Mouse (Mus musculus) G1E (cell line): ENCODE measurements at regions not wholly inside any gene's neighbourhood (a gene's known extent, or its start where the extent isn't known, plus 50 kb on each side); places are given as distances from the start of the nearest gene placed in this dataset.

ENCODE experiments used
- CTCF ChIP-seq: IDR thresholded peaks from 2 replicates; pipeline ENCODE4 v1.5.1; 2012; ENCODE audit warnings: low read depth, low read length, inconsistent platforms, mixed read lengths
- GATA1 ChIP-seq: IDR thresholded peaks from 2 replicates; pipeline ENCODE4 v1.6.1; 2012; ENCODE audit warnings: borderline replicate concordance, low read length, inconsistent platforms, mixed read lengths
- POLR2AphosphoS5 ChIP-seq: IDR thresholded peaks from 2 replicates; pipeline ENCODE4 v1.6.1; 2012; ENCODE audit warnings: low read depth, low read length, inconsistent platforms; ENCODE audit not compliant: insufficient replicate concordance

GRCm38 (mm10) chr13:51280388-51280753, 109.5 kb downstream of the Nxnl2 start:
- TF ChIP-seq GATA1 (no peak), CTCF (no peak), POLR2AphosphoS5 (no peak)
